Mouse (Mus musculus): ENCODE results near the gene Nipsnap2. TPM values are rescaled to one million over a fixed set of nuclear protein-coding genes. Genes with fewer than 3 reads are reported as not detected.

The Nipsnap2 gene
- total and polyA plus RNA-seq, 2 experiments = 10.8 to 15.0 TPM

DNA sequence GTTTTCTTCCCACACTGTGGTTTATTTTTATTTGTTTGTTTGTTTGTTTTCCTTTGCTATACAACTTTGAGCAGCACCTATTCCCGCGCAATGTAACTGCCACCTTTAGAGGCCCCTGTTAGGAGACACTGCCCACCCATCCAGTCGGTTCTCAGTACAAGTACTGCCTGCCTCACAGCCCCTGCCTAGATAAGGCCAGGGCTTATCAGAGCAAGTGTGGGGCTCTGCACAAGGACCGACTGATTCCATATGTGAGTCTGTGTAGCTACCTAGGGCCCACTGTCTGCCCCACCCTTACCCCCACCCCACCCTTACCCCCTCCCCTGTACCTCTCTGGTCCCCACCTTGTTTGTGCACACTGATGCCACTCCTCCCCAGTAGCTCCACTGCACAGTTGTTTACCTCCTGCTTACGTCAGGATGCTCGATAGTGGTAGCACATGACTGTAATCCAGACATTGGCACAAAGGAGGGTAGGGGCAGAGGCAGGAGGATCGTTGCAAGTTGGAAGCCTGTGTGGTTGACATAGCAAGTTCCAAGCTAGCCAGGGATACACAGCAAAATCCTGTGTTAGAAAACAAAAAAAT is 18.1 kb downstream of the Nipsnap2 start:
- H3K4me3 ChIP-seq (ENCODE audit: insufficient read depth, low read depth, low read length) = no peak overlapping the region
- peaks cover 28% of the 10 kb centered on the region for H3K36me3 ChIP-seq (ENCODE audit: control insufficient read depth, insufficient read depth, low read length)
- H3K4me1 ChIP-seq (ENCODE audit: control insufficient read depth, insufficient read depth, low read length) = no peaks in the 10 kb centered on the region
- H3K27ac ChIP-seq (replicated peaks; ENCODE audit: insufficient read depth, low read depth, low read length) = no peak overlapping the region
- no peak overlapping the region for H3K9ac ChIP-seq (ENCODE audit: low read depth, low read length)
- no peaks in the 10 kb centered on the region for H3K79me2 ChIP-seq (ENCODE audit: control insufficient read depth, insufficient read depth, low read length)
- TF ChIP-seq CTCF (IDR thresholded peaks at IDR 0.05; ENCODE audit: low read depth, low read length) (no peak), POLR2A (IDR thresholded peaks at IDR 0.05; ENCODE audit: extremely low read depth, insufficient read depth, low read length) (no peak)
- 69% methylated on average over 7 of the region's 7 CpGs for WGBS
- H3K27me3 ChIP-seq (ENCODE audit: control insufficient read depth, insufficient read depth, low read length) = no peaks in the 10 kb centered on the region
- DNase-seq (ENCODE audit: extremely low read depth, low read depth, low spot score) = no peak

DNA sequence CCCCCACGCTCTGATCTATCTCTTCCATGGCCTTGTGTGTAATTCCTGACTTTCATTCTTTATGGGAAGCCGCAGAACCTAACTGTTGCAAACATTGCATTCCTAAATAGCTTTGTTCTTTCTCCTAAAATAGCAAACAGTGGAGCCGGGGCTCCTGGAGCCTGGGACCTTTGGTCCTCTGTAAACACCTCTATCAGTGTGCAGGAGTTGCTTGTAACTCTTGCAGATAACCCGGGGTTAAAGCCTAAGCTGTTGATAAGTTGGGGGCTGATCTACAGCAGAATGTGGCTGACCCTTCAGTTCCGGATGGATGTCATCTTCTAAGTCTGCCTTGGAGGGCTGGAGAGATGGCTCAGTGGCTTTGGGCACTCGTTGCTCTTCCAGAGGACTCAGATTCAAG is 19.2 kb downstream of the Nipsnap2 start:
- peaks cover 31% of the 10 kb centered on the region for H3K36me3 ChIP-seq (ENCODE audit: control insufficient read depth, insufficient read depth, low read length)
- no peaks in the 10 kb centered on the region for H3K4me1 ChIP-seq (ENCODE audit: control insufficient read depth, insufficient read depth, low read length)
- no peak overlapping the region for H3K27ac ChIP-seq (replicated peaks; ENCODE audit: insufficient read depth, low read depth, low read length)
- no peaks in the 10 kb centered on the region for H3K79me2 ChIP-seq (ENCODE audit: control insufficient read depth, insufficient read depth, low read length)
- H3K27me3 ChIP-seq (ENCODE audit: control insufficient read depth, insufficient read depth, low read length) = no peaks in the 10 kb centered on the region
- no peak overlapping the region for H3K9ac ChIP-seq (ENCODE audit: low read depth, low read length)
- TF ChIP-seq POLR2A (IDR thresholded peaks at IDR 0.05; ENCODE audit: extremely low read depth, insufficient read depth, low read length) = no peak
- no peak for TF ChIP-seq CTCF (IDR thresholded peaks at IDR 0.05; ENCODE audit: low read depth, low read length)
- no peak overlapping the region for H3K4me3 ChIP-seq (ENCODE audit: insufficient read depth, low read depth, low read length)
- no peak for DNase-seq (ENCODE audit: extremely low read depth, low read depth, low spot score)
- 44% methylated on average over 6 of the region's 6 CpGs for WGBS

DNA sequence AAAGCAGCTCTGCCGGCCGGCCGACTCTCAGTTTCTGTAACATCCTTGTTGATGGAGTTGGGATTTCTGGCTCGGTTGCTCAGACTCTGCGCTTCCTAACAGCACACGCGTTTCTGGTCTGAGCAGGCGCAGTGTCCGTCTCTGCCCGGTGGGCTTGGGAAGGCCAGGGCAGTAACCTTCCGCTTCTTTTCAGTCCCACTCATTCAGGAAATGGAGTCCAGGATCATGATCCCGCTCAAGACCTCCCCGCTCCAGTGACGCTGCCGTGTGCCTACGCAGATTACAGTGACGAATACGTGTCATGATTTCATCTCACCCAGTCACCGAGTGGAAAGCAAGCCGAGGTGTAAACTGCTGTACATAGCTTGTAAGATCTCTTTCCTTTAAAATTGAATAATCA is 32.0 kb downstream of the Nipsnap2 start:
- DNase-seq (ENCODE audit: extremely low read depth, low read depth, low spot score) = no peak
- Histone ChIP-seq H3K79me2 (ENCODE audit: control insufficient read depth, insufficient read depth, low read length) (no peaks in the 10 kb centered on the region), H3K9ac (ENCODE audit: low read depth, low read length) (no peak overlapping the region), H3K4me3 (ENCODE audit: insufficient read depth, low read depth, low read length) (no peak overlapping the region), H3K36me3 (ENCODE audit: control insufficient read depth, insufficient read depth, low read length) (peaks cover 15% of the 10 kb centered on the region), H3K27ac (replicated peaks; ENCODE audit: insufficient read depth, low read depth, low read length) (no peak overlapping the region), H3K4me1 (ENCODE audit: control insufficient read depth, insufficient read depth, low read length) (no peaks in the 10 kb centered on the region), H3K27me3 (ENCODE audit: control insufficient read depth, insufficient read depth, low read length) (no peaks in the 10 kb centered on the region)
- 94% methylated on average over 20 of the region's 20 CpGs for WGBS
- no peak for TF ChIP-seq POLR2A (IDR thresholded peaks at IDR 0.05; ENCODE audit: extremely low read depth, insufficient read depth, low read length)
- no peak for TF ChIP-seq CTCF (IDR thresholded peaks at IDR 0.05; ENCODE audit: low read depth, low read length)

DNA sequence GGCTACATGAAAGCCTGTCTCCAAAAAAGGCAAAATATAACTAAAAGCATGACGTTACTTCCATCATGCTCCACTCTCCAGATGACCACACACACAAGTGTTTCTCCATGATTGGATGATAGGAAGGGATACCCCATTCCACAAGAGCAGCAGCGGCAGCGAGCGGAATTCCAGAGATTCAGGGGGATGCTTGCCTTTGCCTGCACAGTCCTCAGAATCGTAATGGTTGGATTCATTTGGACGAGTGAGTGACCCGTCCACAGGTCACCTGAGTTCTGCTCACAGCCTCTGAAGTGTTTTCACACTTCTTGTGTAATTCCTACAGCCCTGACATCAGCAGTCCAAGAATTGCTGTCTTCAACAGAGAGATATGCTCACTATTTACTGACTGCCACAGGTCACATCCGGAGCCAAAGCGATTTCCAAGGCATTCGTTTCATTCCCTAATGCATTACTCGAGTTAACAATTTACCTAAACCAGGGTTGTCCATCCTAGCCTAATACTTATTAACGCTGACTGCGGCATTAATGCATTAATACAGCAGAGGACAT is 35.1 kb downstream of the Nipsnap2 start:
- no peak overlapping the region for H3K9ac ChIP-seq (ENCODE audit: low read depth, low read length)
- no peaks in the 10 kb centered on the region for H3K4me1 ChIP-seq (ENCODE audit: control insufficient read depth, insufficient read depth, low read length)
- no peak for TF ChIP-seq CTCF (IDR thresholded peaks at IDR 0.05; ENCODE audit: low read depth, low read length)
- TF ChIP-seq POLR2A (IDR thresholded peaks at IDR 0.05; ENCODE audit: extremely low read depth, insufficient read depth, low read length) = no peak
- H3K27ac ChIP-seq (replicated peaks; ENCODE audit: insufficient read depth, low read depth, low read length) = no peak overlapping the region
- H3K79me2 ChIP-seq (ENCODE audit: control insufficient read depth, insufficient read depth, low read length) = no peaks in the 10 kb centered on the region
- peaks cover 8% of the 10 kb centered on the region for H3K36me3 ChIP-seq (ENCODE audit: control insufficient read depth, insufficient read depth, low read length)
- WGBS = 53% methylated on average over 13 of the region's 13 CpGs
- no peak overlapping the region for H3K4me3 ChIP-seq (ENCODE audit: insufficient read depth, low read depth, low read length)
- no peak for DNase-seq (ENCODE audit: extremely low read depth, low read depth, low spot score)
- H3K27me3 ChIP-seq (ENCODE audit: control insufficient read depth, insufficient read depth, low read length) = no peaks in the 10 kb centered on the region

DNA sequence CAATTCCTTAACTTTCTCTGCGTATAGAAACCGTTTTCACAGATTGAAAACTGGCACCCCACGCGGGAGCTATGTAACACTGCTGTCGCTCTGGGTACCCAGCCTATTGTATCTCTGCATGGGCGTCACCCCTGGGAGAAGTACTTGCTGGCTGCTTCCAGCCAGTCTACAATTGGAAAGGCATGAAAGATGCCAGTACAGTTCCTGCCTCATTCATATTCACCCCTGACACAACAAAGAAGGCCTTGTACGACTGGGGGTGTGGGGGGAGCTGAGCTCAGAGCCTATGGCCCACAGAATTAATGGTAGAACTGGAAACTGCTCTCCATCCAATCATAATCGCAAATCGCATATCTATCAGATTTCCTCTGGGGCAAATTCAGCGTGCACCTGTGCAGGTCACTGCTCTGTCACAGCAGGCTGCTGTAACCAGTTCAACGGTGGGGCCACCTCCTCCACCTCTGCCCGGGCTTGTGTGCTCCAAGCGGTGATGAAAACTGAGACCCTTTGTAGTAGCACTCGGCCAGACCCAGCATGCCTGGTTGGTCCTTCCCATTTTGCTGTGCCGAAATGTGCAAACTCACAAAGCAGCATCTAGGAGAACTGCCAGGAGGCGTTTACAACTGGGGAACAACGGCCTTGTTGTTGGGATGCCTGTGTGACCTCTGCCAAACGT is 37.1 kb downstream of the Nipsnap2 start:
- H3K4me1 ChIP-seq (ENCODE audit: control insufficient read depth, insufficient read depth, low read length) = no peaks in the 10 kb centered on the region
- no peak for TF ChIP-seq POLR2A (IDR thresholded peaks at IDR 0.05; ENCODE audit: extremely low read depth, insufficient read depth, low read length)
- TF ChIP-seq CTCF (IDR thresholded peaks at IDR 0.05; ENCODE audit: low read depth, low read length) = no peak
- DNase-seq (ENCODE audit: extremely low read depth, low read depth, low spot score) = no peak
- no peaks in the 10 kb centered on the region for H3K27me3 ChIP-seq (ENCODE audit: control insufficient read depth, insufficient read depth, low read length)
- WGBS = 83% methylated on average over 18 of the region's 18 CpGs
- H3K4me3 ChIP-seq (ENCODE audit: insufficient read depth, low read depth, low read length) = no peak overlapping the region
- no peaks in the 10 kb centered on the region for H3K79me2 ChIP-seq (ENCODE audit: control insufficient read depth, insufficient read depth, low read length)
- H3K27ac ChIP-seq (replicated peaks; ENCODE audit: insufficient read depth, low read depth, low read length) = no peak overlapping the region
- no peak overlapping the region for H3K9ac ChIP-seq (ENCODE audit: low read depth, low read length)
- H3K36me3 ChIP-seq (ENCODE audit: control insufficient read depth, insufficient read depth, low read length) = peaks cover 5% of the 10 kb centered on the region; the same call in 1 of the 2 replicates

Measured in liver, adult 2 months (tissue).